Mouse (Mus musculus) yolk sac, embryonic 10.5 days (tissue): ENCODE measurements around the gene Avpi1.
A peak's percentile ranks its signal among the peaks of the same experiment; 100 is the strongest.

Experiments
- DNase-seq: peaks from one replicate; pipeline ENCODE4 v3.0.0-alpha.2; 2017; ENCODE audit warnings: low spot score

Gene Avpi1

GRCm38 (mm10) chr19:42144541-42145167, 15.8 kb upstream of the Avpi1 start:
- DNase-seq, result peak; percentile 57

- no peak for DNase-seq
Observed at GRCm38 (mm10) chr19:42144067-42144466, 15.2 kb upstream of the Avpi1 start.

GRCm38 (mm10) chr19:42142757-42143156, 13.9 kb upstream of the Avpi1 start:
- no peak for DNase-seq

- no peak for DNase-seq
Observed at GRCm38 (mm10) chr19:42141998-42142397, 13.1 kb upstream of the Avpi1 start.

GRCm38 (mm10) chr19:42139724-42140517, 11.1 kb upstream of the Avpi1 start:
- no peak for DNase-seq

GRCm38 (mm10) chr19:42138517-42139285, 9.8 kb upstream of the Avpi1 start:
- DNase-seq, result no peak

GRCm38 (mm10) chr19:42137167-42137672, 8.4 kb upstream of the Avpi1 start:
- DNase-seq, result no peak

GRCm38 (mm10) chr19:42136126-42136525, 7.3 kb upstream of the Avpi1 start:
- DNase-seq, result no peak

GRCm38 (mm10) chr19:42135070-42135469, 6.2 kb upstream of the Avpi1 start:
- no peak for DNase-seq

GRCm38 (mm10) chr19:42131101-42131500, 2.2 kb upstream of the Avpi1 start:
- no peak for DNase-seq

GRCm38 (mm10) chr19:42130294-42130606, 1.4 kb upstream of the Avpi1 start:
- DNase-seq, result no peak

GRCm38 (mm10) chr19:42129509-42130293, 842 bp upstream of the Avpi1 start:
- DNase-seq, result no peak

GRCm38 (mm10) chr19:42128052-42128740, 663 bp downstream of the Avpi1 start:
- no peak for DNase-seq

- peak; percentile 57 for DNase-seq
Observed at GRCm38 (mm10) chr19:42127024-42127423, 1.8 kb downstream of the Avpi1 start.

- peak; percentile 29 for DNase-seq
Observed at GRCm38 (mm10) chr19:42126219-42126605, 2.6 kb downstream of the Avpi1 start.

- no peak for DNase-seq
Observed at GRCm38 (mm10) chr19:42125501-42126218, 3.2 kb downstream of the Avpi1 start.

- DNase-seq, result no peak
Observed at GRCm38 (mm10) chr19:42124684-42125083, 4.2 kb downstream of the Avpi1 start.

- no peak for DNase-seq
Observed at GRCm38 (mm10) chr19:42120451-42120850, 8.4 kb downstream of the Avpi1 start.

- DNase-seq, result no peak
Observed at GRCm38 (mm10) chr19:42118596-42118995, 10.3 kb downstream of the Avpi1 start.

- DNase-seq, result no peak
Observed at GRCm38 (mm10) chr19:42118142-42118541, 10.7 kb downstream of the Avpi1 start.
